Comparison of ENCODE assay signal across 16 mouse cellular contexts in genomic region chr9:34965041-34965415, GRCm38 (mm10).
DNase-seq lines count a peak whose midpoint lies in the region; ATAC-seq and TF ChIP-seq lines count a peak whose summit lies in the region.
"Had no signal": no experiment of that assay in that cellular context is flagged by ENCODE, and none has a peak within 500 bp of the region (broad histone marks: within the 10 kb centered on the region; RNA-seq: fewer than 3 reads in every experiment).

No protein-coding gene starts in this region.

- DNase-seq in brain, embryonic 14.5 days (ENCODE audit: low read depth), result peak; percentile 95
- DNase-seq in embryonic facial prominence, embryonic 11.5 days (ENCODE audit: low spot score), result peak; percentile 62
- peak; percentile 61 for DNase-seq in hindbrain, embryonic 11.5 days (ENCODE audit: low spot score)
- no peak for DNase-seq in adrenal gland, adult 18-20 months (ENCODE audit: low spot score in 2 of 2)
- DNase-seq in right cerebral cortex, adult 18-20 months, result no peak
- DNase-seq in heart, adult 2 months, result no peak
- DNase-seq: adrenal gland, postnatal 36 days; cerebellum, adult 11-12 months; gastrocnemius, adult 2 months; kidney, postnatal 36 days; layer of hippocampus, postnatal 36 days; lung, postnatal 10 days had no signal

- no peak for TF ChIP-seq POLR2A in brain, embryonic 14.5 days (IDR thresholded peaks at IDR 0.05; ENCODE audit: borderline replicate concordance, extremely low read depth, insufficient read depth, insufficient read length, poor library complexity, severe bottlenecking)
- no peak for TF ChIP-seq POLR2A in heart, adult 2 months (IDR thresholded peaks at IDR 0.05; ENCODE audit: insufficient read depth, low read depth, low read length)

- no peaks in the 10 kb centered on the region for H3K27me3 ChIP-seq in embryonic facial prominence, embryonic 11.5 days (ENCODE audit: control insufficient read depth, insufficient read depth, low read length)
- no peaks in the 10 kb centered on the region for H3K27me3 ChIP-seq in hindbrain, embryonic 11.5 days (ENCODE audit: control insufficient read depth, insufficient read depth, low read length)
- H3K27me3 ChIP-seq in midbrain, embryonic 15.5 days (replicated peaks), result no peaks in the 10 kb centered on the region
- no peaks in the 10 kb centered on the region for H3K27me3 ChIP-seq in heart, adult 2 months (ENCODE audit: control insufficient read depth, insufficient read depth, low read length)

- WGBS in embryonic facial prominence, embryonic 11.5 days, result 17% methylated on average over 4 of the region's 4 CpGs
- 27% methylated on average over 4 of the region's 4 CpGs for WGBS in hindbrain, embryonic 11.5 days
- 8% methylated on average over 4 of the region's 4 CpGs for WGBS in midbrain, embryonic 15.5 days
- WGBS in heart, adult 2 months, result 56% methylated on average over 4 of the region's 4 CpGs

- H3K79me2 ChIP-seq in heart, adult 2 months (replicated peaks; ENCODE audit: control insufficient read depth, insufficient read depth, low read length), result no peaks in the 10 kb centered on the region

- H3K9me3 ChIP-seq in embryonic facial prominence, embryonic 11.5 days (replicated peaks; ENCODE audit: control insufficient read depth, low read length), result no peaks in the 10 kb centered on the region
- H3K9me3 ChIP-seq in hindbrain, embryonic 11.5 days (ENCODE audit: control insufficient read depth, low read length), result no peaks in the 10 kb centered on the region
- no peaks in the 10 kb centered on the region for H3K9me3 ChIP-seq in midbrain, embryonic 15.5 days
- H3K9me3 ChIP-seq: embryonic facial prominence, embryonic 13.5 days; heart, embryonic 12.5 days; stomach, embryonic 15.5 days had no signal

- TF ChIP-seq CTCF in brain, embryonic 14.5 days (IDR thresholded peaks at IDR 0.05; ENCODE audit: borderline replicate concordance, extremely low read depth, insufficient read depth, insufficient read length), result no peak
- no peak for TF ChIP-seq CTCF in heart, adult 2 months (IDR thresholded peaks at IDR 0.05)

- no peak for TF ChIP-seq EP300 in heart, adult 2 months (IDR thresholded peaks at IDR 0.05; ENCODE audit: insufficient read depth, low read depth, low read length)

- H3K27ac ChIP-seq in embryonic facial prominence, embryonic 11.5 days (replicated peaks; ENCODE audit: low read depth, low read length), result no peak overlapping the region
- H3K27ac ChIP-seq in hindbrain, embryonic 11.5 days (ENCODE audit: low read depth, low read length), result no peak overlapping the region
- H3K27ac ChIP-seq in midbrain, embryonic 15.5 days, result peak overlapping the region; percentile 34; the same call in 1 of the 2 replicates
- no peak overlapping the region for H3K27ac ChIP-seq in heart, adult 2 months
- H3K27ac ChIP-seq: embryonic facial prominence, embryonic 13.5 days; gastrocnemius, adult 2 months; stomach, embryonic 15.5 days had no signal

- no peak overlapping the region for H3K4me2 ChIP-seq in embryonic facial prominence, embryonic 11.5 days (ENCODE audit: low read depth, low read length)
- H3K4me2 ChIP-seq in hindbrain, embryonic 11.5 days (replicated peaks; ENCODE audit: low read depth, low read length), result no peak overlapping the region
- no peak overlapping the region for H3K4me2 ChIP-seq in midbrain, embryonic 15.5 days
- H3K4me2 ChIP-seq: embryonic facial prominence, embryonic 13.5 days; heart, embryonic 12.5 days; stomach, embryonic 15.5 days had no signal

- ATAC-seq in embryonic facial prominence, embryonic 11.5 days (replicated peaks; ENCODE audit: insufficient number of reproducible peaks, low FRiP score, low TSS enrichment, low read depth), result peak; percentile 69
- peak; percentile 83 for ATAC-seq in hindbrain, embryonic 11.5 days (ENCODE audit: low FRiP score)
- ATAC-seq in midbrain, embryonic 15.5 days (replicated peaks), result peak; percentile 65

- H3K9ac ChIP-seq in embryonic facial prominence, embryonic 11.5 days (replicated peaks; ENCODE audit: low read length), result no peak overlapping the region
- no peak overlapping the region for H3K9ac ChIP-seq in hindbrain, embryonic 11.5 days (ENCODE audit: low read depth, low read length)
- H3K9ac ChIP-seq in midbrain, embryonic 15.5 days, result 0 out of 2 replicates have a peak overlapping the region, but pooled peaks have one; percentile 6
- H3K9ac ChIP-seq in heart, adult 2 months (ENCODE audit: low read depth, low read length), result no peak overlapping the region
- H3K9ac ChIP-seq: embryonic facial prominence, embryonic 13.5 days; heart, embryonic 12.5 days; stomach, embryonic 15.5 days had no signal

- intact Hi-C loops in heart, adult 2 months (cut with DNase I), result no loop called here

- no peak overlapping the region for H3K4me3 ChIP-seq in embryonic facial prominence, embryonic 11.5 days (ENCODE audit: low read depth, low read length)
- H3K4me3 ChIP-seq in hindbrain, embryonic 11.5 days (ENCODE audit: low read depth, low read length), result no peak overlapping the region
- no peak overlapping the region for H3K4me3 ChIP-seq in midbrain, embryonic 15.5 days
- H3K4me3 ChIP-seq in heart, adult 2 months, result no peak overlapping the region
- H3K4me3 ChIP-seq: embryonic facial prominence, embryonic 13.5 days; gastrocnemius, adult 2 months; heart, embryonic 12.5 days; stomach, embryonic 15.5 days had no signal

- no peaks in the 10 kb centered on the region for H3K36me3 ChIP-seq in embryonic facial prominence, embryonic 11.5 days (replicated peaks; ENCODE audit: control insufficient read depth, insufficient read depth, low read depth, low read length)
- no peaks in the 10 kb centered on the region for H3K36me3 ChIP-seq in hindbrain, embryonic 11.5 days (ENCODE audit: control insufficient read depth, insufficient read depth, low read length)
- no peaks in the 10 kb centered on the region for H3K36me3 ChIP-seq in midbrain, embryonic 15.5 days (replicated peaks)
- H3K36me3 ChIP-seq in heart, adult 2 months (ENCODE audit: control insufficient read depth, insufficient read depth, low read length), result no peaks in the 10 kb centered on the region
- H3K36me3 ChIP-seq: embryonic facial prominence, embryonic 13.5 days; heart, embryonic 12.5 days; stomach, embryonic 15.5 days had no signal

- H3K4me1 ChIP-seq in embryonic facial prominence, embryonic 11.5 days (ENCODE audit: control insufficient read depth, insufficient read depth, low read length), result no peaks in the 10 kb centered on the region
- 0 out of 2 replicates have a peak, but pooled peaks cover 5% of the 10 kb centered on the region for H3K4me1 ChIP-seq in hindbrain, embryonic 11.5 days (replicated peaks; ENCODE audit: control insufficient read depth, insufficient read depth, low read length)
- peaks cover 21% of the 10 kb centered on the region for H3K4me1 ChIP-seq in midbrain, embryonic 15.5 days
- peaks cover 7% of the 10 kb centered on the region for H3K4me1 ChIP-seq in heart, adult 2 months (ENCODE audit: control insufficient read depth, insufficient read depth, low read length)
- H3K4me1 ChIP-seq: heart, embryonic 12.5 days; stomach, embryonic 15.5 days had no signal

Comparison
In these comparisons a context has a peak if more than half of its experiments do, and no peak if none do; other contexts are left out.
1. DNase-seq: peak in brain, embryonic 14.5 days (single experiment), embryonic facial prominence, embryonic 11.5 days (single experiment) and hindbrain, embryonic 11.5 days (single experiment); none in adrenal gland, adult 18-20 months (0 of 2), right cerebral cortex, adult 18-20 months (single experiment) and heart, adult 2 months (0 of 2).
2. Peak in every context shown above with its lines, with median percentiles within 50 percentile points of each other: ATAC-seq.